Mouse (Mus musculus) lung, postnatal 0 days (tissue): ENCODE measurements around the gene Fhdc1.

Experiments
- CTCF ChIP-seq: IDR thresholded peaks from 2 replicates; pipeline ENCODE4 v1.5.1; 2016; ENCODE audit warnings: antibody characterized with exemption, mild to moderate bottlenecking
- EP300 ChIP-seq: IDR thresholded peaks from 2 replicates; pipeline ENCODE4 v1.6.1; 2016; ENCODE audit warnings: antibody characterized with exemption, mild to moderate bottlenecking, control low read depth

DNA sequence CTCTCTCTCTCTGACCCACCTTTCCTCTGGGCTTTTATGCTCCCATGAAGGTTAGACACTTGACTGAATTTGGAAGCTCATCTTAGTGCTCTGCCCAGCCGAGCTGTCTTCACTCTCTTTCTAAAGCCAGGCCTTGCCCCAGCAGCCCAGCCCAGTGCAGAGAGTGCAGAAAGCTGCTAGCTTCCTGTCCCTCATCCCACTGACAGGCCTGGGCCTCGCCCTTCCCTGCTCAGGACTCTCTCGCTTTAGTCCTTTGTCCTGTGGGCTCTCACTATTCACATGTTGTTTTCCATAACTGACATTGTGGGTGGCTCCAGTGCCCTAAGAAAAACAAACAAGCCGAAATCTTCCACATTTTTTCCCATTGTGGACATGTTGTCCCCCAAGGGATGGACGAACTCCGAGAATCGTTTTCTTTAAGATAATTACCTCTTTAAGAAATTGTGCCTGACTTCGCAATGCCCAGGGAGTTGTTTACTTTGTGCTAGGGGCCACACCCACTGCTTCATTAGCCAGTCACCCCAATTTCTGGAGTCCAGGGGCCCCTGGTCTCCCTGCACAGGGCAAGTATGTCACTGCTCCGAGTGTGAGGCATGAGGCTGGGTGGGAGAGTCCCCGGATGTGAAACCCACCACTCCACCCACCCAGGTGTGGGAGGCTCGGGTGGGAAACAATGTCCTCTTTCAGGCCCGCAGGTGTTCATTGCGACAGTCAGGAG lies 71.3 kb downstream of the Fhdc1 start:
- TF ChIP-seq EP300, result 0 out of 2 replicates have a peak, but pooled peaks have one; percentile 14
- TF ChIP-seq CTCF, result no peak
